In genomic region chr1:57429786-57430483, GRCm38 (mm10) we compare ENCODE assay signal across 8 mouse cellular contexts. TPM values are rescaled to one million over a fixed set of nuclear protein-coding genes. Genes with fewer than 3 reads are reported as not detected.
DNase-seq lines count a peak whose midpoint lies in the region; ATAC-seq and TF ChIP-seq lines count a peak whose summit lies in the region.

No protein-coding gene starts in this region.

- H3K27me3 ChIP-seq in kidney, embryonic 14.5 days (ENCODE audit: control insufficient read depth, insufficient read depth, low read length), result no peaks in the 10 kb centered on the region
- H3K27me3 ChIP-seq in heart, adult 2 months (ENCODE audit: control insufficient read depth, insufficient read depth, low read length), result no peaks in the 10 kb centered on the region
- no peaks in the 10 kb centered on the region for H3K27me3 ChIP-seq in kidney, postnatal 0 days (ENCODE audit: insufficient read depth, low read length)
- H3K27me3 ChIP-seq in neural tube, embryonic 12.5 days (replicated peaks), result no peaks in the 10 kb centered on the region

- no peaks in the 10 kb centered on the region for H3K36me3 ChIP-seq in kidney, embryonic 14.5 days (ENCODE audit: control insufficient read depth, insufficient read depth, low read length)
- no peaks in the 10 kb centered on the region for H3K36me3 ChIP-seq in heart, adult 2 months (ENCODE audit: control insufficient read depth, insufficient read depth, low read length)
- H3K36me3 ChIP-seq in kidney, postnatal 0 days (ENCODE audit: insufficient read depth, low read length), result no peaks in the 10 kb centered on the region
- H3K36me3 ChIP-seq in neural tube, embryonic 12.5 days, result no peaks in the 10 kb centered on the region

- ATAC-seq in kidney, embryonic 14.5 days (ENCODE audit: low FRiP score, low TSS enrichment), result peak; percentile 74; the same call in 1 of the 2 replicates
- ATAC-seq in kidney, postnatal 0 days (replicated peaks; ENCODE audit: low FRiP score, low read depth), result no peak
- peak; percentile 72 for ATAC-seq in neural tube, embryonic 12.5 days (ENCODE audit: low FRiP score, low read depth)
- no peak for ATAC-seq in megakaryocyte-erythroid progenitor cell, adult 5-6 weeks (replicated peaks; ENCODE audit: low FRiP score, low TSS enrichment, poor library complexity, severe bottlenecking)

- H3K79me2 ChIP-seq in heart, adult 2 months (replicated peaks; ENCODE audit: control insufficient read depth, insufficient read depth, low read length), result no peaks in the 10 kb centered on the region

- WGBS in kidney, embryonic 14.5 days, result 1% methylated on average over 12 of the region's 12 CpGs
- 27% methylated on average over 12 of the region's 12 CpGs for WGBS in heart, adult 2 months
- WGBS in kidney, postnatal 0 days, result 2% methylated on average over 12 of the region's 12 CpGs
- 1% methylated on average over 12 of the region's 12 CpGs for whole genome bisulfite sequencing in neural tube, embryonic 12.5 days

- no peak overlapping the region for H3K27ac ChIP-seq in kidney, embryonic 14.5 days (ENCODE audit: low read depth, low read length)
- peak overlapping the region; percentile 43; the same call in 1 of the 2 replicates for H3K27ac ChIP-seq in heart, adult 2 months
- H3K27ac ChIP-seq in kidney, postnatal 0 days, result no peak overlapping the region
- no peak overlapping the region for H3K27ac ChIP-seq in neural tube, embryonic 12.5 days

- peak overlapping the region; percentile 33 for H3K4me2 ChIP-seq in kidney, embryonic 14.5 days (replicated peaks; ENCODE audit: low read depth, low read length)
- peak overlapping the region; percentile 19; the same call in 1 of the 2 replicates for H3K4me2 ChIP-seq in kidney, postnatal 0 days (ENCODE audit: low read length)
- H3K4me2 ChIP-seq in neural tube, embryonic 12.5 days (replicated peaks), result peak overlapping the region; percentile 49

- TF ChIP-seq EP300 in heart, adult 2 months (IDR thresholded peaks at IDR 0.05; ENCODE audit: insufficient read depth, low read depth, low read length), result no peak

- peaks cover 7% of the 10 kb centered on the region; the same call in 1 of the 2 replicates for H3K4me1 ChIP-seq in kidney, embryonic 14.5 days (ENCODE audit: control insufficient read depth, insufficient read depth, low read length)
- H3K4me1 ChIP-seq in heart, adult 2 months (ENCODE audit: control insufficient read depth, insufficient read depth, low read length), result peaks cover 3% of the 10 kb centered on the region; the same call in 1 of the 2 replicates
- H3K4me1 ChIP-seq in kidney, postnatal 0 days (replicated peaks; ENCODE audit: insufficient read depth, low read length), result 0 out of 2 replicates have a peak, but pooled peaks cover 3% of the 10 kb centered on the region
- H3K4me1 ChIP-seq in neural tube, embryonic 12.5 days, result peaks cover 14% of the 10 kb centered on the region

- H3K9me3 ChIP-seq in kidney, embryonic 14.5 days (ENCODE audit: control insufficient read depth, low read length), result no peaks in the 10 kb centered on the region
- no peaks in the 10 kb centered on the region for H3K9me3 ChIP-seq in kidney, postnatal 0 days (replicated peaks; ENCODE audit: low read length)
- H3K9me3 ChIP-seq in neural tube, embryonic 12.5 days, result no peaks in the 10 kb centered on the region

- TF ChIP-seq CTCF in brain, embryonic 14.5 days (IDR thresholded peaks at IDR 0.05; ENCODE audit: borderline replicate concordance, extremely low read depth, insufficient read depth, insufficient read length), result no peak
- TF ChIP-seq CTCF in heart, adult 2 months (IDR thresholded peaks at IDR 0.05), result no peak
- no peak for TF ChIP-seq CTCF in kidney, postnatal 0 days (IDR thresholded peaks at IDR 0.05; ENCODE audit: low read depth)

- H3K9ac ChIP-seq in kidney, embryonic 14.5 days (ENCODE audit: low read depth, low read length), result peak overlapping the region; percentile 14; the same call in 1 of the 2 replicates
- peak overlapping the region; percentile 24 for H3K9ac ChIP-seq in heart, adult 2 months (ENCODE audit: low read depth, low read length)
- no peak overlapping the region for H3K9ac ChIP-seq in kidney, postnatal 0 days (ENCODE audit: low read depth, low read length)
- H3K9ac ChIP-seq in neural tube, embryonic 12.5 days, result no peak overlapping the region

- no peak for DNase-seq in kidney, adult 18-20 months
- DNase-seq in brain, embryonic 14.5 days (ENCODE audit: low read depth), result peak; percentile 86
- DNase-seq in heart, adult 2 months, result peak; percentile 31 to 55
- DNase-seq in kidney, postnatal 0 days (ENCODE audit: low spot score), result peak; percentile 80
- no peak for DNase-seq in spleen, postnatal 14 days (ENCODE audit: low spot score in 2 of 2)

- TF ChIP-seq POLR2A in brain, embryonic 14.5 days (IDR thresholded peaks at IDR 0.05; ENCODE audit: borderline replicate concordance, extremely low read depth, insufficient read depth, insufficient read length, poor library complexity, severe bottlenecking), result no peak
- no peak for TF ChIP-seq POLR2A in heart, adult 2 months (IDR thresholded peaks at IDR 0.05; ENCODE audit: insufficient read depth, low read depth, low read length)

- no peak overlapping the region for H3K4me3 ChIP-seq in kidney, embryonic 14.5 days (ENCODE audit: low read length)
- peak overlapping the region; percentile 5; the same call in 1 of the 2 replicates for H3K4me3 ChIP-seq in heart, adult 2 months
- H3K4me3 ChIP-seq in kidney, postnatal 0 days (replicated peaks; ENCODE audit: low read depth, low read length), result 0 out of 2 replicates have a peak overlapping the region, but pooled peaks have one; percentile 4
- H3K4me3 ChIP-seq in neural tube, embryonic 12.5 days, result no peak overlapping the region

- intact Hi-C loops in heart, adult 2 months (cut with DNase I), result loop anchor here (1.0 to 10.0 kb wide), 9 partner anchors 62 to 867 kb away; partner anchors contain the start of gene Aox3

RNA-seq across cellular contexts. Expression of gene Tyw5, which starts 23.0 kb away (rescaled TPM):
- polyA plus RNA-seq in kidney, embryonic 14.5 days (2014; fragmentation: Nextera tagmentation; extraction: Ambion mirVana), result 24.8 and 30.2 TPM in 2 replicates
- polyA plus RNA-seq in brain, embryonic 14.5 days (2012; rRNA removed), result 19.3 and 21.5 TPM in 2 replicates
- 1 to 10 TPM; 5.7 to 5.9 TPM for total RNA-seq in heart, adult 2 months (2021)
- polyA plus RNA-seq in heart, adult 2 months (2012; rRNA removed), result 2.7 and 7.4 TPM in 2 replicates
- polyA plus RNA-seq in kidney, postnatal 0 days (2015; fragmentation: Nextera tagmentation; extraction: Ambion mirVana), result 26.2 and 27.5 TPM in 2 replicates
- polyA plus RNA-seq in neural tube, embryonic 12.5 days (2016; fragmentation: Nextera tagmentation; extraction: Ambion mirVana), result 23.1 and 26.3 TPM in 2 replicates
- 31.2 and 31.9 TPM in 2 replicates for total RNA-seq in megakaryocyte-erythroid progenitor cell, adult 5-6 weeks (2014; fragmentation: Nextera tagmentation)
- 22.0 and 27.5 TPM in 2 replicates for total RNA-seq in megakaryocyte-erythroid progenitor cell, adult 5-6 weeks (2017)

RNA-seq across cellular contexts. Expression of gene Maip1, which starts 23.8 kb away (rescaled TPM):
- 21.1 and 21.2 TPM in 2 replicates for polyA plus RNA-seq in kidney, embryonic 14.5 days (2014; fragmentation: Nextera tagmentation; extraction: Ambion mirVana)
- 11.7 and 11.9 TPM in 2 replicates for polyA plus RNA-seq in brain, embryonic 14.5 days (2012; rRNA removed)
- total RNA-seq in heart, adult 2 months (2021), result 10 to 100 TPM; 10.4 to 11.2 TPM
- polyA plus RNA-seq in heart, adult 2 months (2012; rRNA removed), result 6.4 and 6.9 TPM in 2 replicates
- polyA plus RNA-seq in kidney, postnatal 0 days (2015; fragmentation: Nextera tagmentation; extraction: Ambion mirVana), result 23.3 and 24.7 TPM in 2 replicates
- 17.9 and 18.2 TPM in 2 replicates for polyA plus RNA-seq in neural tube, embryonic 12.5 days (2016; fragmentation: Nextera tagmentation; extraction: Ambion mirVana)
- total RNA-seq in megakaryocyte-erythroid progenitor cell, adult 5-6 weeks (2014; fragmentation: Nextera tagmentation), result 7.5 and 9.5 TPM in 2 replicates
- 11.5 and 17.2 TPM in 2 replicates for total RNA-seq in megakaryocyte-erythroid progenitor cell, adult 5-6 weeks (2017)

RNA-seq across cellular contexts. Expression of gene 1700066M21Rik, which starts 52.5 kb away (rescaled TPM):
- 10.9 and 12.8 TPM in 2 replicates for polyA plus RNA-seq in kidney, embryonic 14.5 days (2014; fragmentation: Nextera tagmentation; extraction: Ambion mirVana)
- polyA plus RNA-seq in brain, embryonic 14.5 days (2012; rRNA removed), result 9.9 and 17.4 TPM in 2 replicates
- total RNA-seq in heart, adult 2 months (2021), result 1 to 10 TPM; 1.9 to 2.0 TPM
- polyA plus RNA-seq in heart, adult 2 months (2012; rRNA removed), result 1.3 and 1.6 TPM in 2 replicates
- polyA plus RNA-seq in kidney, postnatal 0 days (2015; fragmentation: Nextera tagmentation; extraction: Ambion mirVana), result 10.6 and 11.1 TPM in 2 replicates
- polyA plus RNA-seq in neural tube, embryonic 12.5 days (2016; fragmentation: Nextera tagmentation; extraction: Ambion mirVana), result 12.3 and 13.9 TPM in 2 replicates
- total RNA-seq in megakaryocyte-erythroid progenitor cell, adult 5-6 weeks (2014; fragmentation: Nextera tagmentation), result 5.1 and 11.6 TPM in 2 replicates
- 10.4 and 12.0 TPM in 2 replicates for total RNA-seq in megakaryocyte-erythroid progenitor cell, adult 5-6 weeks (2017)

Comparison
In these comparisons a context has a peak if more than half of its experiments do, and no peak if none do; other contexts are left out.
1. ATAC-seq: peak in kidney, embryonic 14.5 days (single experiment) and neural tube, embryonic 12.5 days (single experiment); none in kidney, postnatal 0 days (single experiment) and megakaryocyte-erythroid progenitor cell, adult 5-6 weeks (single experiment).
2. H3K4me3 ChIP-seq: peak in heart, adult 2 months (single experiment) and kidney, postnatal 0 days (single experiment); none in kidney, embryonic 14.5 days (single experiment) and neural tube, embryonic 12.5 days (single experiment).
3. H3K9ac ChIP-seq: peak in kidney, embryonic 14.5 days (single experiment) and heart, adult 2 months (single experiment); none in kidney, postnatal 0 days (single experiment) and neural tube, embryonic 12.5 days (single experiment).
4. DNase-seq: peak in brain, embryonic 14.5 days (single experiment), heart, adult 2 months (2 of 2) and kidney, postnatal 0 days (single experiment); none in kidney, adult 18-20 months (single experiment) and spleen, postnatal 14 days (0 of 2).
5. Peak in every context shown above with its lines, with median percentiles within 50 percentile points of each other: H3K4me2 ChIP-seq.